Mouse (Mus musculus) limb, embryonic 11.5 days (tissue): Measurements from ENCODE around the gene Ccdc180. TPM values are rescaled to one million over a fixed set of nuclear protein-coding genes. Genes with fewer than 3 reads are reported as not detected.

Experiments
- ATAC-seq: fragments of 200-750 bp; cut with Nextera tagmentation; 2 replicates; pipeline ENCODE4 v1.8.0; 2017; ENCODE audit warnings: low read depth; ENCODE audit not compliant: insufficient number of reproducible peaks, low FRiP score, low TSS enrichment
- DNase-seq: peaks from one replicate; pipeline ENCODE4 v3.0.0-alpha.2; 2015; ENCODE audit warnings: low spot score
- H3K27ac ChIP-seq: fragments of 300-500 bp; sonication (generic); replicated peaks from 2 replicates; pipeline ENCODE4 v1.5.1; 2014; ENCODE audit warnings: low read depth, mild to moderate bottlenecking, low read length
- H3K27me3 ChIP-seq: fragments of 300-500 bp; sonication (generic); 2 replicates; pipeline ENCODE4 v1.6.1; 2014; ENCODE audit warnings: mild to moderate bottlenecking, low read length, mixed read lengths; ENCODE audit not compliant: control insufficient read depth, insufficient read depth
- H3K36me3 ChIP-seq: fragments of 300-500 bp; sonication (generic); 2 replicates; pipeline ENCODE4 v1.6.1; 2014; ENCODE audit warnings: mild to moderate bottlenecking, low read length, moderate library complexity, mixed read lengths; ENCODE audit not compliant: control insufficient read depth, insufficient read depth
- H3K4me1 ChIP-seq: fragments of 300-500 bp; sonication (generic); 2 replicates; pipeline ENCODE4 v1.6.1; 2014; ENCODE audit warnings: low read length, mixed read lengths; ENCODE audit not compliant: control insufficient read depth, insufficient read depth
- H3K4me2 ChIP-seq: fragments of 300-500 bp; sonication (generic); 2 replicates; pipeline ENCODE4 v1.6.1; 2014; ENCODE audit warnings: low read depth, mild to moderate bottlenecking, moderate library complexity; ENCODE audit not compliant: severe bottlenecking
- H3K4me3 ChIP-seq: fragments of 300-500 bp; sonication (generic); 2 replicates; pipeline ENCODE4 v1.5.1; 2014; ENCODE audit warnings: low read depth, low read length
- H3K9ac ChIP-seq: fragments of 300-500 bp; sonication (generic); 2 replicates; pipeline ENCODE4 v1.6.1; 2014; ENCODE audit warnings: mild to moderate bottlenecking, low read length
- H3K9me3 ChIP-seq: fragments of 300-500 bp; sonication (generic); 2 replicates; pipeline ENCODE4 v1.6.1; 2016; ENCODE audit warnings: low read length; ENCODE audit not compliant: control insufficient read depth
- WGBS: fragments of 180-500 bp; shearing (Covaris S2); extraction: QIAGEN DNeasy Blood & Tissue Kit; methylation state at CpG from one replicate; pipeline ENCODE4 v1.1.7; 2014; 5-methylcytosine and 5-hydroxymethylcytosine counted together
- polyA plus RNA-seq: library from polyadenylated mRNA; unstranded; fragments of >200 nt; fragmentation: Nextera tagmentation; extraction: Ambion mirVana; gene quantifications from 2 replicates; pipeline ENCODE4 v1.2.1, GENCODE M21; 2014

Ccdc180 gene
- polyA plus RNA-seq, 1 experiment from 2014 or later = not detected

DNA sequence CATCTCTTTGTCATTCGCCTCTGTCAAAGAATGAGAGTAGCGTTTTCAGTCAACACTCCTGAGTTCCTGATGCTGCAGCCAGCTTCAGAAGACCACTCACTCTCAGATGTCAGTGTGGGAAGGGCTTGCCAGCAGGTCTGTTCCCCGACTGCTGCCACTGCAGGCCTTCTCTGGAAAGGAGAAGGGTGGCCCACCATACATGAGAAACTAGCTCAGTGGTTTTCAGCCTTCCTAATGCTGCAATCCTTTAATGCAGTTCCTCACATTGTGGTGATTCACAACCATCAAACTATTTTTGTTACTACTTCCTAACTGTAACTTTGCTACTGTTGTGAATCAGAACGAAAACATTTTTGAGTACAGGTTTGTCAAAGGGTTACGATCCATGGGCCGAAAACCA, 616 bp upstream of the Ccdc180 start:
- H3K4me3 ChIP-seq = no peak overlapping the region
- no peaks in the 10 kb centered on the region for H3K36me3 ChIP-seq
- H3K9ac ChIP-seq = no peak overlapping the region
- whole genome bisulfite sequencing = 64% methylated on average over 6 of the region's 6 CpGs
- no peak overlapping the region for H3K27ac ChIP-seq
- no peaks in the 10 kb centered on the region for H3K9me3 ChIP-seq
- H3K4me2 ChIP-seq = no peak overlapping the region
- no peak for DNase-seq
- no peak for ATAC-seq
- H3K27me3 ChIP-seq = no peaks in the 10 kb centered on the region
- H3K4me1 ChIP-seq = peaks cover 4% of the 10 kb centered on the region; the same call in 1 of the 2 replicates

DNA sequence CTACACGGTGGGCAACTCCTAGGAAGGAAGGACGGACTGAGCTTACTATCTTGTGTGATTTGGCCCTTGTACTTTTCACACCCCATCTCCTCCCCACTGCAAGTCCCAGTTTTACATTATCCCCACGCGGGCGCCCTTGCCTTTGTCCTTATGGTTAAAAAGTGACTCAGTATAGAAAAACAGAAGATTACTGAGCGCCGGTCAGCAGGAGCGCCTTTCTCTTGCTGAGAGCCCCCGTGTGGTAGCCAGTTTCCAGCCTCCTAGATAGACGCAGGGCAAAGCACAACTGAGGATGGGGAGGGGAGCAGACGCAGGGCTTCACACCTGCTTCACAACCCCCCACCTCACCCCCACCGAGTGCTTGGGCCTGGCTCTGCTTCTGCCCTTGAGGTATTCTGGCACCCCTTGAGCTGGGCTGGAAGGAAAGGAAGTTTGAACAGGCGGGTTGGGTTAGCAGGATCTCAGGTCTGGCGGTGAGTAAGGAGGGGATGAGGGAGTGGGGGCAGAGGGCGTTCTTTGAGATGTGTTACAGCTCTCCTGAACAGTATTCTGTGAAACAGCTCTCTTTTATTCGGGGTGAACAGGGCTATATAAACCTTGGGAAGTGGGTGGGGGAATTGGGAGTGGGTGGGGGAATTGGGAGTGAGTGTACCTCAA, 6.5 kb downstream of the Ccdc180 start:
- Histone ChIP-seq H3K27ac (no peak overlapping the region), H3K4me1 (no peaks in the 10 kb centered on the region), H3K36me3 (no peaks in the 10 kb centered on the region), H3K4me3 (no peak overlapping the region), H3K27me3 (no peaks in the 10 kb centered on the region), H3K4me2 (peak overlapping the region; percentile 10; the same call in 1 of the 2 replicates), H3K9ac (no peak overlapping the region), H3K9me3 (no peaks in the 10 kb centered on the region)
- 13% methylated on average over 16 of the region's 16 CpGs for WGBS
- ATAC-seq (no peak), DNase-seq (peak; percentile 29)

DNA sequence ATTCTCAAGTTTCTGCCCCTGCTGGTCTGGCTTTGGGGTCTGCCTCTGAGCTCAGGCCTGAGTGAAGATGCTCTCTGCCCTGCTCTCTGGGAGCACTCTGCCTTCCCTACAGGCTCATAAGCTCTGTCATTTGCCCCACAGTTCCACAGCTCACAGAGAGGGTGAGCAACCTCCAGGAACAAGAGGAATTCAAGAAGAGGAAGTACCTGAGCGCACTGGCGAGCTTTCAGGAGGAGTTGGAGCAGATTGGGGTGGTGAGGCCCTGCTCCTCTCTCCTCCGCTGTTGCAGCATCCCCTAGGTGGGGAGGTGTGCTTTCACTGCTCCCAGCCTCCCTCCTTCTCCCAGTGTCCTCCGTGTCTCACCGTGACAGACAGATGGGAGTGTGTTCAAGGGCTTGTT, 8.3 kb downstream of the Ccdc180 start:
- no peaks in the 10 kb centered on the region for H3K4me1 ChIP-seq
- no peak overlapping the region for H3K4me2 ChIP-seq
- H3K36me3 ChIP-seq = no peaks in the 10 kb centered on the region
- H3K4me3 ChIP-seq = no peak overlapping the region
- 50% methylated on average over 5 of the region's 5 CpGs for WGBS
- H3K27me3 ChIP-seq = no peaks in the 10 kb centered on the region
- H3K9ac ChIP-seq = no peak overlapping the region
- no peaks in the 10 kb centered on the region for H3K9me3 ChIP-seq
- DNase-seq = no peak
- no peak for ATAC-seq
- H3K27ac ChIP-seq = no peak overlapping the region

DNA sequence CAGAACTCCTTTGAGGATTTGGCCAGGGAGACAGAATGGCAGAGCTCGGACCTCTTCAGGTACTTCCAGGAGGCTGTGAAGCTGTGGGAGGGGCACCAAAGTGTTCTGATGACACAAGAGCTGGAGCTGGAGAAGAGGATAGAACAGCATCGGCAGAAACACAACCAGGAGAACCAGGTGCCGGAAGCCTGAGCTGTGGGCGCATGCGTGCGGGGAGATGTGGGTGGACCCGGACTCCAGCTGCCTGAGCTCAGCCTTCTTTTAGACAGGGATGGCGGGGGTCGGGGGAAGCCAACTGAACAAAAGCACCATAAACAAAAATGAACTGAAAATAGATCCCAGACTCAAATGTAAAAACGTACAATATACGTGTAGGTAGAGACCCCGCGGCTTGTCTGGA, 19.2 kb downstream of the Ccdc180 start:
- H3K27me3 ChIP-seq = no peaks in the 10 kb centered on the region
- no peak overlapping the region for H3K4me3 ChIP-seq
- DNase-seq (no peak), ATAC-seq (no peak)
- no peaks in the 10 kb centered on the region for H3K4me1 ChIP-seq
- H3K36me3 ChIP-seq = no peaks in the 10 kb centered on the region
- H3K4me2 ChIP-seq = no peak overlapping the region
- 92% methylated on average over 13 of the region's 13 CpGs for WGBS
- H3K9me3 ChIP-seq = no peaks in the 10 kb centered on the region
- no peak overlapping the region for H3K27ac ChIP-seq
- H3K9ac ChIP-seq = no peak overlapping the region

DNA sequence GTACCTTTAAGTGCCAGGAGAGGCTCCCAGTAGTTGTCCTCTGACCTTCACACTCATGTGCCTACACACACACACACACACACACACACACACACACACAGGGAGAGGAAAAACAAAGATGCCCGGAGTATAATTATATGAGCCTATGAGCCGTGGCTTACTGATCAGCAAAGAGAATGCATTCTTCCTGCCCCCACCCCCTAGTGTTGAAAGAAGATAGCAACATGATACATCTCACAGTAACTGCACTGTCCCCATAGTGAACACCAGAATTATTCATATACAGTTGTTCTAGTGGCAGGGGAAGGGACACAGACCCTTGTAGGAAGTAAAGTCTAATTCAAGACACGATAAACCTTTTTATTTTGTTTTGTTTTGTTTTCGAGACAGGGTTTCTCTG, 19.8 kb downstream of the Ccdc180 start:
- WGBS = 79% methylated on average over 4 of the region's 4 CpGs

DNA sequence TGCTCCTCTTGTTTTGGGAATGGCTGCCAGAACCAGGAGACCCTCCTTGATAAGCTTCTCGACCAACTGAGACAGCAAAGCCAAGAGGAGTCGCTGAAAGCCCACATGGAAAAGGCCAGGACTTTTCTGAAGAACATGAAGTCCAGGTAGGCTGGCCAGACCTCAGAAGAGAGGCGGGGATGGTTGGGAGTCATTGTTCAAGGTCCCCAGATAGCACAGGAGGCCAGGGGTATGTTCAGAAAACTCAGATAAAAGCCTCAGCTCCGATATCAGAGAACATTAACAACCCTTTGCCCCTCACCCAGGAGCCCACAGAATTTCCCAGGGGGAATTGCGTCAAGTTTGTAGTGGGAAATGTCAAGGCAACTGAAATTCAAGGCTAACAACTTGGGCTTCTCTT, 21.2 kb downstream of the Ccdc180 start:
- H3K4me3 ChIP-seq = no peak overlapping the region
- H3K4me2 ChIP-seq = no peak overlapping the region
- no peaks in the 10 kb centered on the region for H3K9me3 ChIP-seq
- no peak overlapping the region for H3K27ac ChIP-seq
- DNase-seq = no peak
- ATAC-seq = no peak
- 86% methylated on average over 5 of the region's 5 CpGs for WGBS
- H3K27me3 ChIP-seq = no peaks in the 10 kb centered on the region
- no peaks in the 10 kb centered on the region for H3K4me1 ChIP-seq
- H3K36me3 ChIP-seq = no peaks in the 10 kb centered on the region
- no peak overlapping the region for H3K9ac ChIP-seq

More for the DNA sequence above, 19.8 kb downstream of the Ccdc180 start:
- H3K4me3 ChIP-seq = no peak overlapping the region
- no peak overlapping the region for H3K9ac ChIP-seq
- no peak overlapping the region for H3K4me2 ChIP-seq
- ATAC-seq (no peak), DNase-seq (no peak)
- no peaks in the 10 kb centered on the region for H3K36me3 ChIP-seq
- no peaks in the 10 kb centered on the region for H3K27me3 ChIP-seq
- H3K27ac ChIP-seq = no peak overlapping the region
- H3K9me3 ChIP-seq = no peaks in the 10 kb centered on the region
- no peaks in the 10 kb centered on the region for H3K4me1 ChIP-seq

DNA sequence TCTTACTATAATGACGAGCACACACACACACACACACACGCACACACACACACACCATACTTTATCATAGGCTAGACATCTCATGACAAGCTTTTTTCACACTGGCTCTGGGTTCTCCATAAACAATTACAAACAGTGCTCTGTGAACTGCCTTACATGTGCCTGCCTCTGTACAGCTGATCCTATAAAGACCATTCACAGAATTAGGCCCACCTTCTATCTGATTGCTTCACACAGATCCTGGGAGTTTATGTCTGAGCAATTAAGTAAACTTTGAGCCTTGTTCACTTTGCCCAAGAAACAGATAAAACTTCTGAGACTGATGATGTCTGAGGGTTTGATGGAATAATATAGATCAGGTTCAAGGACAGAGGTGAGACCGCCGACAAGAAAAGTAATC, 21.8 kb downstream of the Ccdc180 start:
- Histone ChIP-seq H3K27me3 (no peaks in the 10 kb centered on the region), H3K4me1 (no peaks in the 10 kb centered on the region), H3K27ac (no peak overlapping the region), H3K36me3 (no peaks in the 10 kb centered on the region), H3K4me3 (no peak overlapping the region), H3K9ac (no peak overlapping the region), H3K9me3 (no peaks in the 10 kb centered on the region), H3K4me2 (no peak overlapping the region)
- DNase-seq = no peak
- WGBS = 92% methylated on average over 4 of the region's 4 CpGs
- ATAC-seq = no peak

DNA sequence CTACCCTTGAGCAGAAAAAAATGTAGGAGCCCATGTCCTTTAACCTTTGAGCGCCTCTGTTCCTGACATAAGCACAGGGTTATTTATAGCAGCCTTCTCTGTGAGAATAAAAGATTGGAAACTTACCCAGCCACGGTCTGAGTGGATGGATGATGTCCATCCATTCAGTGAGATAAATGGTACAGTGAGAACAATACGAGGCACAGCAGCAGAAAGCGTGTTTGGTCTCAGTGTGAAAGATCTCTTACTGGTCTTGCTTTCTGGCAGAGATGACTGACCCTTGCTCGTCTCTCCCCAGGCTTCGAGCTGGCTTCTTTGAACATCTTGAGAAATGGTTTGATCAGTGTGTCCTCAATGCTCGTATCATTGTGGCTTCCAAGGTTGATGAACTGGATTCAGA, 27.0 kb downstream of the Ccdc180 start:
- no peaks in the 10 kb centered on the region for H3K4me1 ChIP-seq
- H3K4me3 ChIP-seq = no peak overlapping the region
- no peak overlapping the region for H3K4me2 ChIP-seq
- no peaks in the 10 kb centered on the region for H3K9me3 ChIP-seq
- no peak overlapping the region for H3K9ac ChIP-seq
- no peaks in the 10 kb centered on the region for H3K27me3 ChIP-seq
- DNase-seq = no peak
- 85% methylated on average over 7 of the region's 7 CpGs for WGBS
- ATAC-seq = no peak
- H3K27ac ChIP-seq = no peak overlapping the region
- H3K36me3 ChIP-seq = no peaks in the 10 kb centered on the region
